8 mouse cellular contexts compared by ENCODE assay signal in genomic region chr11:54867049-54867385, GRCm38 (mm10). TPM values are rescaled to one million over a fixed set of nuclear protein-coding genes. Genes with fewer than 3 reads are reported as not detected.
DNase-seq lines count a peak whose midpoint lies in the region; TF ChIP-seq lines count a peak whose summit lies in the region.

No protein-coding gene starts in this region.

- H3K27me3 ChIP-seq in kidney, adult 2 months (replicated peaks; ENCODE audit: control insufficient read depth, insufficient read depth, low read length): no peaks in the 10 kb centered on the region

- WGBS in kidney, adult 2 months: 4% methylated on average over 5 of the region's 5 CpGs

- peak; percentile 60 for DNase-seq in adrenal gland, postnatal 14 days
- no peak for DNase-seq in adrenal gland, adult 8-10 months
- DNase-seq in urinary bladder, postnatal 14 days (ENCODE audit: low spot score): peak; percentile 37
- DNase-seq in urinary bladder, adult 18-20 months (ENCODE audit: low spot score in 2 of 2): no peak
- peak; percentile 85 for DNase-seq in kidney, adult 2 months
- DNase-seq in lung, postnatal 25 days (ENCODE audit: low spot score): peak; percentile 25
- no peak for DNase-seq in right cerebral cortex, adult 18-20 months
- no peak for DNase-seq in c-Kit-positive CD71-positive TER-119-positive erythroid progenitor cells, embryonic 14.5 days (ENCODE audit: low spot score)

- peaks cover 4% of the 10 kb centered on the region; the same call in 1 of the 2 replicates for H3K4me1 ChIP-seq in kidney, adult 2 months (ENCODE audit: control insufficient read depth, insufficient read depth, low read length)

- H3K36me3 ChIP-seq in kidney, adult 2 months (ENCODE audit: control insufficient read depth, insufficient read depth, low read length): peaks cover 5% of the 10 kb centered on the region; the same call in 1 of the 2 replicates

- no peak for TF ChIP-seq POLR2A in kidney, adult 2 months (IDR thresholded peaks at IDR 0.05; ENCODE audit: low read depth, low read length)

- peak overlapping the region; percentile 90 for H3K27ac ChIP-seq in kidney, adult 2 months (ENCODE audit: insufficient read depth, low read depth, low read length)

- no peak for TF ChIP-seq CTCF in kidney, adult 2 months (conservative IDR thresholded peaks at IDR 0.05; ENCODE audit: insufficient read depth, insufficient read length, low read depth, low read length)

- peak overlapping the region; percentile 89 for H3K4me3 ChIP-seq in kidney, adult 2 months (ENCODE audit: insufficient read depth, low read depth, low read length)

RNA-seq across cellular contexts. Expression of gene Hint1, which starts 0.8 kb away (rescaled TPM):
- total RNA-seq in adrenal gland, postnatal 14 days (2021): 379 and 380 TPM in 2 replicates
- total RNA-seq in adrenal gland, adult 8-10 months (2022): 100 to 1,000 TPM; 236 to 370 (median 298) TPM
- polyA plus RNA-seq in kidney, adult 2 months (2012; rRNA removed): 1,115 and 1,173 TPM in 2 replicates

RNA-seq across cellular contexts. Expression of gene Lyrm7, which starts 6.3 kb away (rescaled TPM):
- 18.5 and 26.0 TPM in 2 replicates for total RNA-seq in adrenal gland, postnatal 14 days (2021)
- 10 to 100 TPM in 2 of 4 experiments, 1 to 10 TPM in 2; 3.4 to 14.4 (median 9.6) TPM for total RNA-seq in adrenal gland, adult 8-10 months (2022)
- 1.4 and 3.9 TPM in 2 replicates for polyA plus RNA-seq in kidney, adult 2 months (2012; rRNA removed)

RNA-seq across cellular contexts. Expression of gene Gpx3, which starts 35.2 kb away (rescaled TPM):
- 308 and 532 TPM in 2 replicates for total RNA-seq in adrenal gland, postnatal 14 days (2021)
- 100 to 1,000 TPM in 3 of 4 experiments, 10 to 100 TPM in 1; 89.1 to 315 (median 150) TPM for total RNA-seq in adrenal gland, adult 8-10 months (2022)
- 28,844 and 31,623 TPM in 2 replicates for polyA plus RNA-seq in kidney, adult 2 months (2012; rRNA removed)

Comparison
In these comparisons a context has a peak if more than half of its experiments do, and no peak if none do; other contexts are left out.
1. DNase-seq: peak in adrenal gland, postnatal 14 days (single experiment), urinary bladder, postnatal 14 days (single experiment), kidney, adult 2 months (single experiment) and lung, postnatal 25 days (single experiment); none in adrenal gland, adult 8-10 months (single experiment), urinary bladder, adult 18-20 months (0 of 2), right cerebral cortex, adult 18-20 months (single experiment) and c-Kit-positive CD71-positive TER-119-positive erythroid progenitor cells, embryonic 14.5 days (single experiment).